In the genomic region with DNA sequence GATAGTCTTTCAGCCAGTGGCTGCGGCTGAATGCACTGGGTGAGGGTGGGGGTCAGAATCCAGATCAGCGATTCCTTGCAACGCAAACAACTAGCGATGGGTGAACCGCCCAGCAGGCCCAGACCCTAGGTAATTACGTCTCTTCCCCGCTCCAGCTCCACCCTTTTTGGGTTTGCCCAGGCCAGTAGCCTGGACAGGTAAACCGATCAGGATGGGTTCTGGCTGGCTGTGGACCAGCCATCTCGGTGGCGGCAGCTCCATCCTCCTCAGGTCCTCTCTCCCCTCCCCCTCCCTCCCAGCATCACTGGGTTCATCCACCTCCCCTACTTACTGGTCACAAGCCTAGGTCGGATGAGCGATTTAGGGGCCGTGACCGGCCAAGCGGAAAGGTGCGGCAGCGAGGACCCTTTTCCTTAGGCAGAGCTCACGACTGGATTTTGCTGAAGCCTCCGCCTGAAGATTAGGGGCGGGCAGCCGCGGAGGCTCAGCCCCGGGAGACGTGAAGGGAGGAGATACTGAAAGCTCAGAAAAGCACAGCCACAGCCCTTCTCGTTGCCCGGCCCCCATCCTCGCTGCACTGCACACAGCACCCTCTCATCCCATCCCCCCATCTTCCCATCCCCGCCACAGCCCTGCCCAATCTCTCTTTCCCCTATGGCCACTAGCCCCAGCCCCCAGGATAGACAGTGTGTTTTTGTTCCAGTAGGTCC, we compare ENCODE assay signal across 8 mouse cellular contexts. TPM values are rescaled to one million over a fixed set of nuclear protein-coding genes. Genes with fewer than 3 reads are reported as not detected.
A peak's percentile ranks its signal among the peaks of the same experiment; 100 is the strongest.
DNase-seq lines count a peak whose midpoint lies in the region; ATAC-seq lines count a peak whose summit lies in the region.

Gene Sprn, minus strand, starts transcription at position 660 of the 710 bp plus-strand sequence.

- H3K9me3 ChIP-seq in kidney, embryonic 14.5 days (ENCODE audit: control insufficient read depth, low read length): no peaks in the 10 kb centered on the region
- no peaks in the 10 kb centered on the region for H3K9me3 ChIP-seq in hindbrain, embryonic 11.5 days (ENCODE audit: control insufficient read depth, low read length)
- no peaks in the 10 kb centered on the region for H3K9me3 ChIP-seq in limb, embryonic 10.5 days (replicated peaks)

- no peaks in the 10 kb centered on the region; the same call in 1 of the 2 replicates for H3K36me3 ChIP-seq in kidney, embryonic 14.5 days (ENCODE audit: control insufficient read depth, insufficient read depth, low read length)
- no peaks in the 10 kb centered on the region for H3K36me3 ChIP-seq in hindbrain, embryonic 11.5 days (ENCODE audit: control insufficient read depth, insufficient read depth, low read length)
- no peaks in the 10 kb centered on the region; the same call in 1 of the 2 replicates for H3K36me3 ChIP-seq in limb, embryonic 10.5 days

- DNase-seq in kidney, postnatal 10 days: no peak
- peak; percentile 48 for DNase-seq in embryo, embryonic 11 days
- peak; percentile 53 for DNase-seq in hindbrain, embryonic 11.5 days (ENCODE audit: low spot score)
- peak; percentile 33 for DNase-seq in limb, embryonic 10.5 days (ENCODE audit: low spot score)
- peak; percentile 91 to 92 for DNase-seq in right cerebral cortex, postnatal 10 days (ENCODE audit: low spot score in 2 of 2)
- DNase-seq in lung, postnatal 10 days: no peak
- DNase-seq in urinary bladder, postnatal 4 days (ENCODE audit: low spot score in 2 of 2): no peak

- ATAC-seq in kidney, embryonic 14.5 days (ENCODE audit: low FRiP score, low TSS enrichment): peak; percentile 61
- ATAC-seq in hindbrain, embryonic 11.5 days (ENCODE audit: low FRiP score): peak; percentile 82

- peaks cover 21% of the 10 kb centered on the region for H3K27me3 ChIP-seq in kidney, embryonic 14.5 days (ENCODE audit: control insufficient read depth, insufficient read depth, low read length)
- peaks cover 15% of the 10 kb centered on the region for H3K27me3 ChIP-seq in hindbrain, embryonic 11.5 days (ENCODE audit: control insufficient read depth, insufficient read depth, low read length)
- peaks cover 73% of the 10 kb centered on the region for H3K27me3 ChIP-seq in limb, embryonic 10.5 days (ENCODE audit: low read depth, poor library complexity, severe bottlenecking)

- peak within 1 kb of the TSS; percentile 48 for H3K4me2 ChIP-seq in kidney, embryonic 14.5 days (replicated peaks; ENCODE audit: low read depth, low read length)
- H3K4me2 ChIP-seq in hindbrain, embryonic 11.5 days (replicated peaks; ENCODE audit: low read depth, low read length): peak within 1 kb of the TSS; percentile 61

- H3K27ac ChIP-seq in kidney, embryonic 14.5 days (ENCODE audit: low read depth, low read length): no peak within 1 kb of the TSS
- peak within 1 kb of the TSS; percentile 42; the same call in 1 of the 2 replicates for H3K27ac ChIP-seq in hindbrain, embryonic 11.5 days (ENCODE audit: low read depth, low read length)
- no peak within 1 kb of the TSS for H3K27ac ChIP-seq in limb, embryonic 10.5 days

- under 1% methylated on average over 27 of the region's 28 CpGs for WGBS in kidney, embryonic 14.5 days
- 2% methylated on average over 25 of the region's 28 CpGs for WGBS in hindbrain, embryonic 11.5 days
- WGBS in limb, embryonic 10.5 days: 3% methylated on average over 28 of the region's 28 CpGs

- H3K4me3 ChIP-seq in kidney, embryonic 14.5 days (ENCODE audit: low read length): peak within 1 kb of the TSS; percentile 23
- peak within 1 kb of the TSS; percentile 27 for H3K4me3 ChIP-seq in hindbrain, embryonic 11.5 days (ENCODE audit: low read depth, low read length)
- H3K4me3 ChIP-seq in limb, embryonic 10.5 days: peak within 1 kb of the TSS; percentile 34

- H3K4me1 ChIP-seq in kidney, embryonic 14.5 days (ENCODE audit: control insufficient read depth, insufficient read depth, low read length): peaks cover 11% of the 10 kb centered on the region; the same call in 1 of the 2 replicates
- peaks cover 5% of the 10 kb centered on the region; the same call in 1 of the 2 replicates for H3K4me1 ChIP-seq in hindbrain, embryonic 11.5 days (replicated peaks; ENCODE audit: control insufficient read depth, insufficient read depth, low read length)
- peaks cover 14% of the 10 kb centered on the region for H3K4me1 ChIP-seq in limb, embryonic 10.5 days

- peak within 1 kb of the TSS; percentile 37; the same call in 1 of the 2 replicates for H3K9ac ChIP-seq in kidney, embryonic 14.5 days (ENCODE audit: low read depth, low read length)
- H3K9ac ChIP-seq in hindbrain, embryonic 11.5 days (ENCODE audit: low read depth, low read length): peak within 1 kb of the TSS; percentile 56

RNA-seq across cellular contexts. Expression of gene Sprn, which starts in this region (rescaled TPM):
- 0.13 and 0.14 TPM in 2 replicates for polyA plus RNA-seq in kidney, embryonic 14.5 days (2014; fragmentation: Nextera tagmentation; extraction: Ambion mirVana)
- polyA plus RNA-seq in hindbrain, embryonic 11.5 days (2014; fragmentation: Nextera tagmentation; extraction: Ambion mirVana): 0.94 and 1.9 TPM in 2 replicates
- polyA plus RNA-seq in limb, embryonic 10.5 days (2016; fragmentation: Nextera tagmentation; extraction: Ambion mirVana): not detected in 2 replicates

Comparison
In these comparisons a context has a peak if more than half of its experiments do, and no peak if none do; other contexts are left out.
1. Peak in ATAC-seq, H3K4me3 ChIP-seq, H3K9ac ChIP-seq and H3K4me2 ChIP-seq in kidney, embryonic 14.5 days; RNA of the gene not detected or under 1 TPM.
2. Peak in DNase-seq and H3K4me3 ChIP-seq in limb, embryonic 10.5 days; RNA of the gene not detected or under 1 TPM.
3. DNase-seq: peak in embryo, embryonic 11 days (single experiment), hindbrain, embryonic 11.5 days (single experiment) and right cerebral cortex, postnatal 10 days (2 of 2); none in kidney, postnatal 10 days (single experiment), lung, postnatal 10 days (single experiment) and urinary bladder, postnatal 4 days (0 of 2).
4. Peak in every context shown above with its lines, with median percentiles within 50 percentile points of each other: H3K4me3 ChIP-seq.